Comparison of ENCODE assay signal across 9 mouse cellular contexts in genomic region chr4:136834439-136834814, GRCm38 (mm10). TPM values are rescaled to one million over a fixed set of nuclear protein-coding genes. Genes with fewer than 3 reads are reported as not detected.
DNase-seq lines count a peak whose midpoint lies in the region; ATAC-seq and TF ChIP-seq lines count a peak whose summit lies in the region.
"Had no signal": no experiment of that assay in that cellular context is flagged by ENCODE, and none has a peak within 500 bp of the region (broad histone marks: within the 10 kb centered on the region; RNA-seq: fewer than 3 reads in every experiment).

No protein-coding gene starts in this region.

- TF ChIP-seq POLR2A in cortical plate, adult 2 months (IDR thresholded peaks at IDR 0.05; ENCODE audit: extremely low read depth, insufficient read depth, low read length): no peak
- no peak for TF ChIP-seq POLR2A in myocyte (IDR thresholded peaks at IDR 0.05; ENCODE audit: insufficient read length, low read depth)

- peak overlapping the region; percentile 89 for H3K9ac ChIP-seq in kidney, embryonic 16.5 days (replicated peaks; ENCODE audit: low read length)
- H3K9ac ChIP-seq in hindbrain, embryonic 16.5 days (ENCODE audit: low read depth, low read length): peak overlapping the region; percentile 94

- H3K4me1 ChIP-seq in kidney, embryonic 16.5 days (ENCODE audit: insufficient read depth, low read length): peaks cover 44% of the 10 kb centered on the region
- H3K4me1 ChIP-seq in cortical plate, adult 2 months (ENCODE audit: control insufficient read depth, insufficient read depth, low read length): peaks cover 1% of the 10 kb centered on the region; the same call in 1 of the 2 replicates
- peaks cover 61% of the 10 kb centered on the region for H3K4me1 ChIP-seq in hindbrain, embryonic 16.5 days (ENCODE audit: control insufficient read depth, insufficient read depth, low read depth, low read length)

- H3K27me3 ChIP-seq in kidney, embryonic 16.5 days (ENCODE audit: insufficient read depth, low read length): peaks cover 24% of the 10 kb centered on the region; the same call in 1 of the 2 replicates
- no peaks in the 10 kb centered on the region for H3K27me3 ChIP-seq in hindbrain, embryonic 16.5 days (replicated peaks; ENCODE audit: control insufficient read depth, insufficient read depth, low read length)
- no peaks in the 10 kb centered on the region for H3K27me3 ChIP-seq in myocyte (ENCODE audit: control insufficient read depth, insufficient read depth, insufficient read length)

- no peak overlapping the region for H3K27ac ChIP-seq in kidney, embryonic 16.5 days (ENCODE audit: low read length)
- no peak overlapping the region for H3K27ac ChIP-seq in cortical plate, adult 2 months (ENCODE audit: insufficient read depth, low read length)
- H3K27ac ChIP-seq in hindbrain, embryonic 16.5 days (ENCODE audit: low read depth, low read length): peak overlapping the region; percentile 99

- peak overlapping the region; percentile 98 for H3K4me2 ChIP-seq in kidney, embryonic 16.5 days (replicated peaks; ENCODE audit: low read depth, low read length)
- peak overlapping the region; percentile 95 for H3K4me2 ChIP-seq in hindbrain, embryonic 16.5 days (ENCODE audit: low read length)
- H3K4me2 ChIP-seq in myocyte (ENCODE audit: low read depth): peak overlapping the region; percentile 98

- no peaks in the 10 kb centered on the region for H3K36me3 ChIP-seq in kidney, embryonic 16.5 days (ENCODE audit: insufficient read depth, low read length)
- no peaks in the 10 kb centered on the region for H3K36me3 ChIP-seq in hindbrain, embryonic 16.5 days (ENCODE audit: control insufficient read depth, insufficient read depth, low read length)
- H3K36me3 ChIP-seq in myocyte (ENCODE audit: control insufficient read depth, insufficient read depth): no peaks in the 10 kb centered on the region

- 13% methylated on average over 12 of the region's 12 CpGs for WGBS in kidney, embryonic 16.5 days
- 8% methylated on average over 12 of the region's 12 CpGs for WGBS in hindbrain, embryonic 16.5 days

- H3K79me2 ChIP-seq in myocyte (ENCODE audit: control insufficient read depth, insufficient read depth): peaks cover 26% of the 10 kb centered on the region

- no peak for ATAC-seq in kidney, embryonic 16.5 days (ENCODE audit: low FRiP score, low TSS enrichment)
- ATAC-seq in hindbrain, embryonic 16.5 days: no peak
- no peak for ATAC-seq in granulocyte monocyte progenitor cell, adult 5-6 weeks (replicated peaks; ENCODE audit: poor library complexity, severe bottlenecking)

- no peaks in the 10 kb centered on the region for H3K9me3 ChIP-seq in kidney, embryonic 16.5 days (ENCODE audit: low read length)
- H3K9me3 ChIP-seq in hindbrain, embryonic 16.5 days (ENCODE audit: control insufficient read depth, low read length): no peaks in the 10 kb centered on the region

- DNase-seq in kidney, adult 11 months: no peak
- no peak for DNase-seq in urinary bladder, adult 18-20 months (ENCODE audit: low spot score in 2 of 2)
- DNase-seq in adrenal gland, postnatal 25 days: no peak

- peak overlapping the region; percentile 81 for H3K4me3 ChIP-seq in kidney, embryonic 16.5 days (ENCODE audit: low read length)
- peak overlapping the region; percentile 72; the same call in 1 of the 2 replicates for H3K4me3 ChIP-seq in cortical plate, adult 2 months (ENCODE audit: insufficient read depth, low read length)
- H3K4me3 ChIP-seq in hindbrain, embryonic 16.5 days (ENCODE audit: low read length): peak overlapping the region; percentile 79
- peak overlapping the region; percentile 30 for H3K4me3 ChIP-seq in myocyte

- TF ChIP-seq CTCF in cortical plate, adult 2 months (IDR thresholded peaks at IDR 0.05; ENCODE audit: extremely low read depth, insufficient read depth, low read length): no peak

- peak overlapping the region; percentile 73 for H3ac ChIP-seq in myocyte (ENCODE audit: control insufficient read depth, insufficient read length)

TF ChIP-seq in myocyte, 11 proteins besides CTCF, POLR2A, EP300 and RAD21:
- TF ChIP-seq MYOG (IDR thresholded peaks at IDR 0.05; ENCODE audit: control insufficient read depth in 1 of 3, insufficient read depth in 1 of 3, insufficient read length in 2 of 3, low read depth in 2 of 3): no peak
- no peak for TF ChIP-seq MAX (IDR thresholded peaks at IDR 0.05; ENCODE audit: low read depth)
- no peak for TF ChIP-seq TCF3 (IDR thresholded peaks at IDR 0.05; ENCODE audit: insufficient read length, low read depth)
- no peak for TF ChIP-seq REST (IDR thresholded peaks at IDR 0.05; ENCODE audit: insufficient read depth, insufficient read length)
- no peak for TF ChIP-seq SRF (IDR thresholded peaks at IDR 0.05; ENCODE audit: control insufficient read depth, insufficient read length, low read depth)
- TF ChIP-seq MYOD1 (IDR thresholded peaks at IDR 0.05; ENCODE audit: control insufficient read depth in 1 of 3, insufficient read length in 2 of 3, low read depth in 2 of 3): no peak

RNA-seq across cellular contexts. Expression of gene Ephb2, which starts 1.4 kb away (rescaled TPM):
- polyA plus RNA-seq in kidney, embryonic 16.5 days (2015; fragmentation: Nextera tagmentation; extraction: Ambion mirVana): 3.4 and 3.6 TPM in 2 replicates
- 17.1 TPM in 2 replicates for polyA plus RNA-seq in cortical plate, adult 2 months (2012; rRNA removed)
- polyA plus RNA-seq in hindbrain, embryonic 16.5 days (2015; fragmentation: Nextera tagmentation; extraction: Ambion mirVana): 7.8 and 10.1 TPM in 2 replicates
- polyA plus RNA-seq in myocyte (2012; fragmentation: generic; extraction: Trizol): 21.7 TPM
- total RNA-seq in adrenal gland, postnatal 25 days (2021): 15.1 and 17.8 TPM in 2 replicates
- 0.47 and 2.6 TPM in 2 replicates for total RNA-seq in granulocyte monocyte progenitor cell, adult 5-6 weeks (2014; fragmentation: Nextera tagmentation)
- total RNA-seq in granulocyte monocyte progenitor cell, adult 5-6 weeks (2017): 0.39 and 0.57 TPM in 2 replicates
- total RNA-seq: monocyte, adult 5-6 weeks had no signal

RNA-seq across cellular contexts. Expression of gene C1qb, which starts 51.6 kb away (rescaled TPM):
- 40.1 and 44.3 TPM in 2 replicates for polyA plus RNA-seq in kidney, embryonic 16.5 days (2015; fragmentation: Nextera tagmentation; extraction: Ambion mirVana)
- polyA plus RNA-seq in cortical plate, adult 2 months (2012; rRNA removed): 127 and 132 TPM in 2 replicates
- 49.8 and 53.9 TPM in 2 replicates for polyA plus RNA-seq in hindbrain, embryonic 16.5 days (2015; fragmentation: Nextera tagmentation; extraction: Ambion mirVana)
- polyA plus RNA-seq in myocyte (2012; fragmentation: generic; extraction: Trizol): not detected
- 24.4 and 28.3 TPM in 2 replicates for total RNA-seq in adrenal gland, postnatal 25 days (2021)
- 1.3 TPM in 1 of 2 replicates, not detected in the other for total RNA-seq in granulocyte monocyte progenitor cell, adult 5-6 weeks (2014; fragmentation: Nextera tagmentation)
- 0.52 and 1.1 TPM in 2 replicates for total RNA-seq in granulocyte monocyte progenitor cell, adult 5-6 weeks (2017)
- total RNA-seq: monocyte, adult 5-6 weeks had no signal

RNA-seq across cellular contexts. Expression of gene C1qc, which starts 58.4 kb away (rescaled TPM):
- 14.7 and 17.9 TPM in 2 replicates for polyA plus RNA-seq in kidney, embryonic 16.5 days (2015; fragmentation: Nextera tagmentation; extraction: Ambion mirVana)
- polyA plus RNA-seq in cortical plate, adult 2 months (2012; rRNA removed): 86.9 and 92.7 TPM in 2 replicates
- 25.5 and 28.8 TPM in 2 replicates for polyA plus RNA-seq in hindbrain, embryonic 16.5 days (2015; fragmentation: Nextera tagmentation; extraction: Ambion mirVana)
- not detected for polyA plus RNA-seq in myocyte (2012; fragmentation: generic; extraction: Trizol)
- 18.2 and 22.5 TPM in 2 replicates for total RNA-seq in adrenal gland, postnatal 25 days (2021)
- total RNA-seq in granulocyte monocyte progenitor cell, adult 5-6 weeks (2014; fragmentation: Nextera tagmentation): not detected in 2 replicates
- 0.57 TPM in 1 of 2 replicates, not detected in the other for total RNA-seq in granulocyte monocyte progenitor cell, adult 5-6 weeks (2017)
- total RNA-seq: monocyte, adult 5-6 weeks had no signal

Comparison
In these comparisons a context has a peak if more than half of its experiments do, and no peak if none do; other contexts are left out.
1. H3K4me3 ChIP-seq: peak in every context shown above with its lines; median percentile 81 in kidney, embryonic 16.5 days; 79 in hindbrain, embryonic 16.5 days; 72 in cortical plate, adult 2 months; 30 in myocyte.
2. RNA of gene C1qb, which starts 51.6 kb away (polyA plus RNA-seq): 127 to 132 TPM in cortical plate, adult 2 months, 49.8 to 53.9 TPM in hindbrain, embryonic 16.5 days and 40.1 to 44.3 TPM in kidney, embryonic 16.5 days; not detected in myocyte (single experiment); every median in the first group is over 10 times any median in the second.
3. RNA of gene C1qc, which starts 58.4 kb away (polyA plus RNA-seq): 86.9 to 92.7 TPM in cortical plate, adult 2 months, 25.5 to 28.8 TPM in hindbrain, embryonic 16.5 days and 14.7 to 17.9 TPM in kidney, embryonic 16.5 days; not detected in myocyte (single experiment); every median in the first group is over 10 times any median in the second.
4. Peak in every context shown above with its lines, with median percentiles within 50 percentile points of each other: H3K4me2 ChIP-seq.